In the genomic region with DNA sequence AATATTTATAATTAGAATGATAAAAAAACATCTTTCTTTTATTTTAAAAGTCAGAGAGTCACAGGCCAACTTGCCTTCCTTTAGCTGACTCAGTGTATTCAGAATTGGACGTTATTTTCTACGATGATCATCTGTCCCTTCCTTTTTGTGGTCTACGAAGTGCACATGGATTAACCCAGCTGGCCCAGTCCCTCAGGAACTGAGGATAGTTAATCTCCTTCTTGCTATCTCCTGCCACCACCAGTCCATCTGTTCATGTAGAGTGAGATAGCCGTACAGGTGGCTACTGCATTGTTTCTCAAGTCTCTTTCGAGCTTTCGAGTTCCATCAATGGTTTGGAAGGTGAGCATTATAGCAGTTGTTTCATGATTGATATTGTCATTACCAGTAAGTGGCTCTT, we compare ENCODE assay signal across 17 mouse cellular contexts. TPM values are rescaled to one million over a fixed set of nuclear protein-coding genes. Genes with fewer than 3 reads are reported as not detected.
"Had no signal": no experiment of that assay in that cellular context is flagged by ENCODE, and none has a peak within 500 bp of the region (broad histone marks: within the 10 kb centered on the region; RNA-seq: fewer than 3 reads in every experiment).

No protein-coding gene starts in this region.

- DNase-seq: retina, postnatal 1 day; right cerebral cortex, adult 18-20 months; right cerebral cortex, postnatal 14 days; right cerebral cortex, postnatal 25 days; right cerebral cortex, postnatal 4 days; spleen, adult 18-20 months; thymus, adult 18-20 months; thymus, adult 2 months; thymus, postnatal 14 days; thymus, postnatal 25 days; thymus, postnatal 36 days; thymus, postnatal 4 days had no signal

- H3K9me3 ChIP-seq: neural tube, embryonic 13.5 days; neural tube, embryonic 15.5 days; stomach, embryonic 15.5 days had no signal

- H3K9ac ChIP-seq: neural tube, embryonic 13.5 days; neural tube, embryonic 15.5 days; stomach, embryonic 15.5 days had no signal

- H3K4me1 ChIP-seq: stomach, embryonic 15.5 days had no signal

- H3K36me3 ChIP-seq: neural tube, embryonic 13.5 days; neural tube, embryonic 15.5 days; stomach, embryonic 15.5 days had no signal

- H3K4me3 ChIP-seq: neural tube, embryonic 13.5 days; neural tube, embryonic 15.5 days; stomach, embryonic 15.5 days had no signal

- H3K27ac ChIP-seq: neural tube, embryonic 13.5 days; neural tube, embryonic 15.5 days; stomach, embryonic 15.5 days; stomach, postnatal 0 days had no signal

- H3K27me3 ChIP-seq: neural tube, embryonic 13.5 days; neural tube, embryonic 15.5 days; stomach, embryonic 15.5 days had no signal

- H3K4me2 ChIP-seq: neural tube, embryonic 13.5 days; neural tube, embryonic 15.5 days; stomach, embryonic 15.5 days had no signal

RNA-seq across cellular contexts. Expression of a gene that starts 18.9 kb away (rescaled TPM):
- total RNA-seq: neutrophil, adult 5-6 weeks had no signal
